Mouse (Mus musculus): ENCODE results near the gene Angptl2.

DNA sequence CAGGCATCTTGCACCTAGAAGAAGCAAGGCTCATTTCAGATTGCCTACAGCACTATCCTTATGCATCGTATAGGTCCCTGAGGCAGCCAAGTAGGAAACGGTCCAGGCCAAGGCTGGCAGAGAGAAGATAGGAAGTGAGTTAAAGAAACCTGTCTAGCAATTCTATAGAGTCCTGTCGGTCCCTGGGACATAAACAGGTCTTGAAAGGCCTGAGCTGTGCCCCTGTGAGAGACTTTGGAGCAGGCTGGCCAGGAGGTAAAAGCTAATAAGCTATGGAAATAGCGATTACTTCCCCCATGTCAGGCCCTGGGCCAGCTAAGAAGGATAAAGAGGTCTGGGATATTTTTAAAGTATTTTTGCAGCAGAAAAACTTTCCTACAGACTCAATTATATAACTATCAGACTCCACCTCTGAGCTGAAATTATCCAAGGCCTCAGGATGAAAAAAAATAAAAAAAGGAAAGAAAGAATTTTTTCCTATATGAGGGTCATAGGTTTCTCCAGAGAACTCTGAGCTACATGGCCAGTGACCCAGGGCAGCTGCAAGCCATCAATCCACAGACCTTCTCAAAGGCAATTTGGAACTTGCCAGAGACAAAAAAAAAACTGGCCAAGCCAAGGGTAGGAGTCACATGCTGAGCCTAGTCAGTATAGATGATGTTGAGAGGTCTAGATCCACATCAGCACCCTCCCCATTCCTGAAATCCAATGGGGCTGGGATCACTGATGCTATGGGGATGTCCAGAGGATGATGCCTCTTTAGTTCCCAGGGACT is 57.0 kb downstream of the Angptl2 start:
- no peak for TF ChIP-seq CTCF (IDR thresholded peaks at IDR 0.05; ENCODE audit: low read depth)
- no peak for TF ChIP-seq EP300 (optimal IDR thresholded peaks at IDR 0.05)
